Mouse (Mus musculus): ENCODE results near the gene Plekhg2. TPM values are rescaled to one million over a fixed set of nuclear protein-coding genes. Genes with fewer than 3 reads are reported as not detected.

Gene Plekhg2
- 0.69 TPM for polyA plus RNA-seq (2014; fragmentation: Illumina TruSeq; extraction: RNeasy Lipid Tissue Mini Kit (QIAGEN cat#74804); ENCODE audit: low read depth, low replicate concordance)

GRCm38 (mm10) chr7:28372251-28373108 is at the start of gene Plekhg2:
Gene Plekhg2 (minus strand): TSS chr7:28372599.

GRCm38 (mm10) chr7:28392429-28393271 is 20.3 kb upstream of the Plekhg2 start, which contains the start of the genes Med29 and Paf1:
Gene Med29 (minus strand): TSS chr7:28392708.
Gene Paf1 (plus strand): TSS chr7:28392951.

GRCm38 (mm10) chr7:28380237-28381016 is 8.0 kb upstream of the Plekhg2 start, which contains the start of gene Zfp36:
Gene Zfp36 (minus strand): TSS chr7:28380253.

GRCm38 (mm10) chr7:28350155-28350883 is 22.1 kb downstream of the Plekhg2 start, which contains the start of gene Rps16:
Gene Rps16 (plus strand): TSS chr7:28350652.

GRCm38 (mm10) chr7:28338108-28338998 is 34.0 kb downstream of the Plekhg2 start, which contains the start of gene Supt5:
Gene Supt5 (minus strand): TSS chr7:28338746.

GRCm38 (mm10) chr7:28311926-28312543 is 60.4 kb downstream of the Plekhg2 start, which contains the start of gene Timm50:
Gene Timm50 (minus strand): TSS chr7:28312072.

Other genes with a start within 250 kb of the Plekhg2 start
- gene 9530053A07Rik, start 243.1 kb downstream of the Plekhg2 start, polyA plus RNA-seq (2014; fragmentation: Illumina TruSeq; extraction: RNeasy Lipid Tissue Mini Kit (QIAGEN cat#74804); ENCODE audit: low read depth, low replicate concordance), result not detected
- gene Fbl, start 202.9 kb downstream of the Plekhg2 start, polyA plus RNA-seq (2014; fragmentation: Illumina TruSeq; extraction: RNeasy Lipid Tissue Mini Kit (QIAGEN cat#74804); ENCODE audit: low read depth, low replicate concordance), result 8.0 TPM
- gene Dyrk1b, start 193.1 kb downstream of the Plekhg2 start, polyA plus RNA-seq (2014; fragmentation: Illumina TruSeq; extraction: RNeasy Lipid Tissue Mini Kit (QIAGEN cat#74804); ENCODE audit: low read depth, low replicate concordance), result 0.36 TPM
- 8.1 TPM for gene Eid2, start 104.7 kb downstream of the Plekhg2 start, polyA plus RNA-seq (2014; fragmentation: Illumina TruSeq; extraction: RNeasy Lipid Tissue Mini Kit (QIAGEN cat#74804); ENCODE audit: low read depth, low replicate concordance)
- 15.5 TPM for gene Eid2b, start 94.9 kb downstream of the Plekhg2 start, polyA plus RNA-seq (2014; fragmentation: Illumina TruSeq; extraction: RNeasy Lipid Tissue Mini Kit (QIAGEN cat#74804); ENCODE audit: low read depth, low replicate concordance)
- not detected for gene Selenov, start 81.4 kb downstream of the Plekhg2 start, polyA plus RNA-seq (2014; fragmentation: Illumina TruSeq; extraction: RNeasy Lipid Tissue Mini Kit (QIAGEN cat#74804); ENCODE audit: low read depth, low replicate concordance)
- not detected for gene Dll3, start 70.4 kb downstream of the Plekhg2 start, polyA plus RNA-seq (2014; fragmentation: Illumina TruSeq; extraction: RNeasy Lipid Tissue Mini Kit (QIAGEN cat#74804); ENCODE audit: low read depth, low replicate concordance)
- gene Timm50, start 60.5 kb downstream of the Plekhg2 start, polyA plus RNA-seq (2014; fragmentation: Illumina TruSeq; extraction: RNeasy Lipid Tissue Mini Kit (QIAGEN cat#74804); ENCODE audit: low read depth, low replicate concordance), result 9.1 TPM
- 21.8 TPM for gene Supt5, start 33.9 kb downstream of the Plekhg2 start, polyA plus RNA-seq (2014; fragmentation: Illumina TruSeq; extraction: RNeasy Lipid Tissue Mini Kit (QIAGEN cat#74804); ENCODE audit: low read depth, low replicate concordance)
- 90.5 TPM for gene Rps16, start 21.9 kb downstream of the Plekhg2 start, polyA plus RNA-seq (2014; fragmentation: Illumina TruSeq; extraction: RNeasy Lipid Tissue Mini Kit (QIAGEN cat#74804); ENCODE audit: low read depth, low replicate concordance)
- 31.6 TPM for gene Zfp36, start 7.7 kb upstream of the Plekhg2 start, polyA plus RNA-seq (2014; fragmentation: Illumina TruSeq; extraction: RNeasy Lipid Tissue Mini Kit (QIAGEN cat#74804); ENCODE audit: low read depth, low replicate concordance)
- gene Med29, start 20.1 kb upstream of the Plekhg2 start, polyA plus RNA-seq (2014; fragmentation: Illumina TruSeq; extraction: RNeasy Lipid Tissue Mini Kit (QIAGEN cat#74804); ENCODE audit: low read depth, low replicate concordance), result 1.8 TPM
- gene Paf1, start 20.4 kb upstream of the Plekhg2 start, polyA plus RNA-seq (2014; fragmentation: Illumina TruSeq; extraction: RNeasy Lipid Tissue Mini Kit (QIAGEN cat#74804); ENCODE audit: low read depth, low replicate concordance), result 45.1 TPM
- gene Gmfg, start 64.8 kb upstream of the Plekhg2 start, polyA plus RNA-seq (2014; fragmentation: Illumina TruSeq; extraction: RNeasy Lipid Tissue Mini Kit (QIAGEN cat#74804); ENCODE audit: low read depth, low replicate concordance), result 5.2 TPM
- gene Lrfn1, start 79.4 kb upstream of the Plekhg2 start, polyA plus RNA-seq (2014; fragmentation: Illumina TruSeq; extraction: RNeasy Lipid Tissue Mini Kit (QIAGEN cat#74804); ENCODE audit: low read depth, low replicate concordance), result 0.12 TPM
- not detected for gene Ifnl2, start 137.9 kb upstream of the Plekhg2 start, polyA plus RNA-seq (2014; fragmentation: Illumina TruSeq; extraction: RNeasy Lipid Tissue Mini Kit (QIAGEN cat#74804); ENCODE audit: low read depth, low replicate concordance)
- gene Ifnl3, start 150.2 kb upstream of the Plekhg2 start, polyA plus RNA-seq (2014; fragmentation: Illumina TruSeq; extraction: RNeasy Lipid Tissue Mini Kit (QIAGEN cat#74804); ENCODE audit: low read depth, low replicate concordance), result not detected
- gene Sycn, start 168.3 kb upstream of the Plekhg2 start, polyA plus RNA-seq (2014; fragmentation: Illumina TruSeq; extraction: RNeasy Lipid Tissue Mini Kit (QIAGEN cat#74804); ENCODE audit: low read depth, low replicate concordance), result not detected
- 0.49 TPM for gene Nccrp1, start 174.7 kb upstream of the Plekhg2 start, polyA plus RNA-seq (2014; fragmentation: Illumina TruSeq; extraction: RNeasy Lipid Tissue Mini Kit (QIAGEN cat#74804); ENCODE audit: low read depth, low replicate concordance)
- gene Samd4b, start 225.5 kb upstream of the Plekhg2 start, polyA plus RNA-seq (2014; fragmentation: Illumina TruSeq; extraction: RNeasy Lipid Tissue Mini Kit (QIAGEN cat#74804); ENCODE audit: low read depth, low replicate concordance), result 8.9 TPM
- gene Pak4, start 225.6 kb upstream of the Plekhg2 start, polyA plus RNA-seq (2014; fragmentation: Illumina TruSeq; extraction: RNeasy Lipid Tissue Mini Kit (QIAGEN cat#74804); ENCODE audit: low read depth, low replicate concordance), result 1.2 TPM

Measured in kidney, adult 10 weeks (tissue).